ENCODE assay signal across 14 mouse cellular contexts in the genomic region with DNA sequence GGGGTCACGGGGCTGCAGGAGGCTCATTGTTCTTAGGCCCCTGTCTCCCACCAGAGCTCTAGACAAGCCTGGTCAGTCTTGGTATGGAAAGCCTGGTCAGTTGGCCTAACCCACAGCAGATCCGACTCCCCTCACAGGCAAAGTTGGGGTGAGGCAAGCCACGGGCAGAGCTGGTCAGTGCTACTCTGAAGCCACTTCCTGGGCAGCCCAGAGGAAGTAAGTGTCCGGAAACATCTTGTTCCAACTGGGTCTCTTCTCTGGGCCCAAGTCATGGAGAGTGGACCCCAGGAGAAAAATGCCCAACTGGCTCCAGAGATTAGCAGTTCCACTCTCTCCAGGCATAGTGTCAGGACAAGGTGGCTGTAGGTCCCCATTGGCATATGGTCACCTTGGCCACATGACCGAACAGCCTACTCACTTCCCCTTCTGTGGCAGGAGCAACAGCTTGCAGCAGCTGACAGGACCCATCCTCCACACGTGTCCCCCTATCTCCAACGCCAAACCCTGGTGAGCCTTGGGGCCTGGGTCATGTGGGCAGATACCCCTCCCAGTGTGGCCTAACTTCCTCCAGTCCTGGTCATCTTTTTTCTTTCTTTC. TPM values are rescaled to one million over a fixed set of nuclear protein-coding genes. Genes with fewer than 3 reads are reported as not detected.
DNase-seq lines count a peak whose midpoint lies in the region; ATAC-seq and TF ChIP-seq lines count a peak whose summit lies in the region.
"Had no signal": no experiment of that assay in that cellular context is flagged by ENCODE, and none has a peak within 500 bp of the region (broad histone marks: within the 10 kb centered on the region; RNA-seq: fewer than 3 reads in every experiment).

No protein-coding gene starts in this region.

- DNase-seq in kidney, postnatal 10 days, result peak; percentile 11
- DNase-seq in stomach, postnatal 0 days (ENCODE audit: low spot score), result no peak
- no peak for DNase-seq in right cerebral cortex, adult 2 months (ENCODE audit: low spot score in 2 of 2)
- DNase-seq: gastrocnemius, postnatal 10 days; thymus, postnatal 4 days had no signal

- no peaks in the 10 kb centered on the region for H3K27me3 ChIP-seq in kidney, embryonic 15.5 days
- no peaks in the 10 kb centered on the region for H3K27me3 ChIP-seq in stomach, postnatal 0 days (ENCODE audit: control insufficient read depth, insufficient read depth, low read length)
- H3K27me3 ChIP-seq in forebrain, embryonic 15.5 days, result no peaks in the 10 kb centered on the region

- H3K4me1 ChIP-seq in kidney, embryonic 15.5 days, result peaks cover 30% of the 10 kb centered on the region
- peaks cover 27% of the 10 kb centered on the region for H3K4me1 ChIP-seq in bone marrow, adult 2 months (ENCODE audit: control insufficient read depth, insufficient read depth, low read length)
- H3K4me1 ChIP-seq in stomach, postnatal 0 days (replicated peaks; ENCODE audit: control insufficient read depth, insufficient read depth), result no peaks in the 10 kb centered on the region; the same call in 1 of the 2 replicates
- H3K4me1 ChIP-seq in forebrain, embryonic 15.5 days, result peaks cover 4% of the 10 kb centered on the region; the same call in 1 of the 2 replicates

- no peak for ATAC-seq in kidney, embryonic 15.5 days (replicated peaks; ENCODE audit: low FRiP score)
- peak; percentile 65 for ATAC-seq in common myeloid progenitor, adult 5-6 weeks (replicated peaks; ENCODE audit: low read depth, poor library complexity, severe bottlenecking)
- ATAC-seq in megakaryocyte progenitor cell, adult 5-6 weeks (replicated peaks; ENCODE audit: poor library complexity), result peak; percentile 62
- no peak for ATAC-seq in stomach, postnatal 0 days (ENCODE audit: low FRiP score, low TSS enrichment)
- ATAC-seq in forebrain, embryonic 15.5 days (replicated peaks), result no peak
- ATAC-seq: intestine, postnatal 0 days; midbrain, embryonic 16.5 days had no signal

- H3K4me2 ChIP-seq in kidney, embryonic 15.5 days, result no peak overlapping the region
- no peak overlapping the region for H3K4me2 ChIP-seq in stomach, postnatal 0 days (replicated peaks; ENCODE audit: low read depth)
- no peak overlapping the region for H3K4me2 ChIP-seq in forebrain, embryonic 15.5 days (replicated peaks)

- no peaks in the 10 kb centered on the region for H3K36me3 ChIP-seq in kidney, embryonic 15.5 days
- no peaks in the 10 kb centered on the region for H3K36me3 ChIP-seq in stomach, postnatal 0 days (ENCODE audit: control insufficient read depth, insufficient read depth, low read length)
- no peaks in the 10 kb centered on the region for H3K36me3 ChIP-seq in forebrain, embryonic 15.5 days

- no peak overlapping the region for H3K9ac ChIP-seq in kidney, embryonic 15.5 days
- H3K9ac ChIP-seq in stomach, postnatal 0 days (ENCODE audit: low read length), result no peak overlapping the region
- H3K9ac ChIP-seq in forebrain, embryonic 15.5 days (replicated peaks), result no peak overlapping the region
- H3K9ac ChIP-seq: liver, embryonic 14.5 days had no signal

- TF ChIP-seq CTCF in bone marrow, adult 2 months (IDR thresholded peaks at IDR 0.05; ENCODE audit: control insufficient read depth, insufficient read depth, low read length), result no peak
- TF ChIP-seq CTCF in stomach, postnatal 0 days (IDR thresholded peaks at IDR 0.05; ENCODE audit: low read depth), result no peak

- no peak overlapping the region for H3K4me3 ChIP-seq in kidney, embryonic 15.5 days (replicated peaks)
- H3K4me3 ChIP-seq in bone marrow, adult 2 months (replicated peaks; ENCODE audit: control insufficient read depth, low read depth, low read length), result no peak overlapping the region
- no peak overlapping the region for H3K4me3 ChIP-seq in stomach, postnatal 0 days (ENCODE audit: low read depth, low read length)
- H3K4me3 ChIP-seq in forebrain, embryonic 15.5 days, result no peak overlapping the region
- H3K4me3 ChIP-seq: left cerebral cortex, adult 2 months had no signal

- no peak for TF ChIP-seq POLR2A in bone marrow, adult 2 months (IDR thresholded peaks at IDR 0.05; ENCODE audit: borderline replicate concordance, control insufficient read depth, low read depth, low read length)

- H3K9me3 ChIP-seq in kidney, embryonic 15.5 days (replicated peaks), result no peaks in the 10 kb centered on the region
- no peaks in the 10 kb centered on the region for H3K9me3 ChIP-seq in stomach, postnatal 0 days (ENCODE audit: control insufficient read depth, low read length)
- H3K9me3 ChIP-seq in forebrain, embryonic 15.5 days, result no peaks in the 10 kb centered on the region

- WGBS in kidney, embryonic 15.5 days, result 77% methylated on average over 7 of the region's 7 CpGs
- 21% methylated on average over 7 of the region's 7 CpGs for WGBS in bone marrow, adult 2 months
- 79% methylated on average over 7 of the region's 7 CpGs for WGBS in stomach, postnatal 0 days
- 82% methylated on average over 7 of the region's 7 CpGs for WGBS in forebrain, embryonic 15.5 days

- TF ChIP-seq EP300 in stomach, postnatal 0 days (optimal IDR thresholded peaks at IDR 0.05), result no peak

- no peak overlapping the region for H3K27ac ChIP-seq in kidney, embryonic 15.5 days
- H3K27ac ChIP-seq in bone marrow, adult 2 months (ENCODE audit: control insufficient read depth, insufficient read depth, low read depth, low read length, poor library complexity), result peak overlapping the region; percentile 25
- H3K27ac ChIP-seq in stomach, postnatal 0 days (replicated peaks), result no peak overlapping the region
- H3K27ac ChIP-seq in forebrain, embryonic 15.5 days (replicated peaks), result no peak overlapping the region
- H3K27ac ChIP-seq: left cerebral cortex, adult 2 months; liver, embryonic 14.5 days had no signal

RNA-seq across cellular contexts. Expression of a gene that starts 5.9 kb away (rescaled TPM):
- polyA plus RNA-seq in kidney, embryonic 15.5 days (2015; fragmentation: Nextera tagmentation; extraction: Ambion mirVana), result 47.5 and 50.6 TPM in 2 replicates
- 67.1 and 177 TPM in 2 replicates for polyA plus RNA-seq in bone marrow, adult 2 months (2011; ENCODE audit: insufficient read depth, insufficient read length, low replicate concordance, missing spikeins)
- 80.4 and 81.1 TPM in 2 replicates for total RNA-seq in common myeloid progenitor, adult 5-6 weeks (2017)
- 71.8 and 84.3 TPM in 2 replicates for total RNA-seq in megakaryocyte progenitor cell, adult 5-6 weeks (2015)
- 106 and 118 TPM in 2 replicates for total RNA-seq in megakaryocyte progenitor cell, adult 5-6 weeks (2017)
- polyA plus RNA-seq in stomach, postnatal 0 days (2015; fragmentation: Nextera tagmentation; extraction: Ambion mirVana), result 62.8 and 72.3 TPM in 2 replicates
- polyA plus RNA-seq in forebrain, embryonic 15.5 days (2015; fragmentation: Nextera tagmentation; extraction: Ambion mirVana), result 32.1 and 32.3 TPM in 2 replicates

RNA-seq across cellular contexts. Expression of a gene that starts 34.1 kb away (rescaled TPM):
- 18.8 and 20.2 TPM in 2 replicates for polyA plus RNA-seq in kidney, embryonic 15.5 days (2015; fragmentation: Nextera tagmentation; extraction: Ambion mirVana)
- 3.1 and 4.9 TPM in 2 replicates for polyA plus RNA-seq in bone marrow, adult 2 months (2011; ENCODE audit: insufficient read depth, insufficient read length, low replicate concordance, missing spikeins)
- 15.8 and 18.3 TPM in 2 replicates for total RNA-seq in common myeloid progenitor, adult 5-6 weeks (2017)
- total RNA-seq in megakaryocyte progenitor cell, adult 5-6 weeks (2015), result 12.3 and 12.7 TPM in 2 replicates
- total RNA-seq in megakaryocyte progenitor cell, adult 5-6 weeks (2017), result 13.0 and 16.5 TPM in 2 replicates
- 12.1 and 12.3 TPM in 2 replicates for polyA plus RNA-seq in stomach, postnatal 0 days (2015; fragmentation: Nextera tagmentation; extraction: Ambion mirVana)
- polyA plus RNA-seq in forebrain, embryonic 15.5 days (2015; fragmentation: Nextera tagmentation; extraction: Ambion mirVana), result 8.0 and 9.9 TPM in 2 replicates

Comparison
In these comparisons a context has a peak if more than half of its experiments do, and no peak if none do; other contexts are left out.
1. ATAC-seq: peak in common myeloid progenitor, adult 5-6 weeks (single experiment) and megakaryocyte progenitor cell, adult 5-6 weeks (single experiment); none in kidney, embryonic 15.5 days (single experiment), stomach, postnatal 0 days (single experiment) and forebrain, embryonic 15.5 days (single experiment).